Mouse (Mus musculus): ENCODE measurements at regions not wholly inside any gene's neighbourhood (a gene's known extent, or its start where the extent isn't known, plus 50 kb on each side); places are given as distances from the start of the nearest gene placed in this dataset.
"Not testable (repeated sequence)": the region's sequence is repeated elsewhere in the genome, so short reads cannot be mapped to it uniquely, and the experiment has no call there.

- no peak for DNase-seq (ENCODE audit: low spot score)
Observed at GRCm38 (mm10) chr4:153830491-153830890, 126.5 kb upstream of the A430005L14Rik start.

GRCm38 (mm10) chr4:153831251-153831650 is 125.8 kb upstream of the A430005L14Rik start:
- DNase-seq (ENCODE audit: low spot score) = not testable (repeated sequence)

GRCm38 (mm10) chr4:153832151-153832550 is 124.9 kb upstream of the A430005L14Rik start:
- DNase-seq (ENCODE audit: low spot score) = no peak

GRCm38 (mm10) chr4:153844766-153845165 is 112.3 kb upstream of the A430005L14Rik start:
- no peak for DNase-seq (ENCODE audit: low spot score)

GRCm38 (mm10) chr4:153848274-153848673 is 108.8 kb upstream of the A430005L14Rik start:
- DNase-seq (ENCODE audit: low spot score) = no peak

GRCm38 (mm10) chr4:153850186-153850585 is 106.9 kb upstream of the A430005L14Rik start:
- no peak for DNase-seq (ENCODE audit: low spot score)

GRCm38 (mm10) chr4:153854084-153854747 is 102.8 kb upstream of the A430005L14Rik start:
- DNase-seq (ENCODE audit: low spot score) = no peak

- no peak for DNase-seq (ENCODE audit: low spot score)
Observed at GRCm38 (mm10) chr4:153854748-153855092, 102.3 kb upstream of the A430005L14Rik start.

GRCm38 (mm10) chr4:153861420-153861819 is 95.6 kb upstream of the A430005L14Rik start:
- no peak for DNase-seq (ENCODE audit: low spot score)

GRCm38 (mm10) chr4:153862121-153862660 is 94.8 kb upstream of the A430005L14Rik start:
- no peak for DNase-seq (ENCODE audit: low spot score)

GRCm38 (mm10) chr4:153872346-153872745 is 84.7 kb upstream of the A430005L14Rik start:
- no peak for DNase-seq (ENCODE audit: low spot score)

- not testable (repeated sequence) for DNase-seq (ENCODE audit: low spot score)
Observed at GRCm38 (mm10) chr4:153875036-153875435, 82.0 kb upstream of the A430005L14Rik start.

GRCm38 (mm10) chr4:153876954-153877642 is 79.9 kb upstream of the A430005L14Rik start:
- no peak for DNase-seq (ENCODE audit: low spot score)

- no peak for DNase-seq (ENCODE audit: low spot score)
Observed at GRCm38 (mm10) chr4:153883057-153883456, 74.0 kb upstream of the A430005L14Rik start.

GRCm38 (mm10) chr4:153884044-153884443 is 73.0 kb upstream of the A430005L14Rik start:
- DNase-seq (ENCODE audit: low spot score) = no peak

GRCm38 (mm10) chr4:153885836-153886235 is 71.2 kb upstream of the A430005L14Rik start:
- peak; percentile 13 for DNase-seq (ENCODE audit: low spot score)

GRCm38 (mm10) chr4:153890130-153890529 is 66.9 kb upstream of the A430005L14Rik start:
- peak; percentile 7 for DNase-seq (ENCODE audit: low spot score)

- peak; percentile 16 for DNase-seq (ENCODE audit: low spot score)
Observed at GRCm38 (mm10) chr4:153899721-153900120, 57.3 kb upstream of the A430005L14Rik start.

GRCm38 (mm10) chr4:153905076-153905475 is 52.0 kb upstream of the A430005L14Rik start:
- no peak for DNase-seq (ENCODE audit: low spot score)

- no peak for DNase-seq (ENCODE audit: low spot score)
Observed at GRCm38 (mm10) chr4:153905511-153905910, 51.5 kb upstream of the A430005L14Rik start.
